Mouse (Mus musculus): ENCODE measurements at regions not wholly inside any gene's neighbourhood (a gene's known extent, or its start where the extent isn't known, plus 50 kb on each side); places are given as distances from the start of the nearest gene placed in this dataset.

DNA sequence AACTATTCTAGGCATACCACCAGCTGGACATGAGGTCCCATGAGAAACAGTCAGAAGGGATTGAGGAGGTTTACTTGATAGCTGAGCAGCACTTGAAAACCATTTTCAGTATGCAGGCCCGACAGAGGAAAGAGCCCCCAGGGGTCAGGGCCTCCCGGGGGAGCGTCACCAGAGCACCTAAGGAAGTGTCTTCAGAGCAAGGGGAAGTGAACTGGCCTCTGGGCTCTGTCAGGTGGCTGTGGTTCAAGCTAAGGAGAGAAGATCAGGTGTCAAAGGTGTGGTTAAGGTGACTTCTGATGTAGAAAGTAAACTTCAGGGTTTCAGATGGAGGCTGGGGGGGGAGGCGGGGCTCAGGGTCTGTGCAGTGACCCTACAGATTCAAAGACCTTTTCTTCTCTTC lies 57.3 kb downstream of the Bhlhe40 start:
- in situ Hi-C loops (cut with MboI), result loop anchor here (25.0 kb wide), 1 partner anchor 530 kb away; the partner anchor contains the start of gene Sumf1

DNA sequence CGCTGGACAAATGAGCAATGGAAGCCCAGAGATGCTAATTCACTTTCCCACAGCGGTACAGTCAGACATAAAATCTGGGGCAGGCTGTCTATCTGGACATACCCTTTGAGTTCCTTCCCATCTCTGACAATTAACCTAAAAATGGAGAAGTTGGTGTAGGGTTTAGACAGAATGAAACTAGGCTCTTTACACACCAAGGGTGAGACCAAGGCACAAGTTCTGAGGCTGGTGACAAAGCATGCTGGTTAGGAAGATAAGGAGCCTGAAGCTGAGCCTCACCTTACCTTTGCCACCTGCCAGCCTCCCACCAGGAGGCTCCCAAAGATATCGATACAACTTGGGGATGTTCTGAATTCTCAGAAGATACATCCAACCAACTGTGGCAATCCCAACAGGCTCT lies 58.5 kb downstream of the Bhlhe40 start:
- in situ Hi-C loops (cut with MboI), result loop anchor here (25.0 kb wide), 1 partner anchor 532 kb away; the partner anchor contains the start of gene Sumf1

GRCm38 (mm10) chr6:108719977-108720376 lies 59.5 kb downstream of the Bhlhe40 start:
- in situ Hi-C loops (cut with MboI), result loop anchor here (25.0 kb wide), 1 partner anchor 533 kb away; the partner anchor contains the start of gene Sumf1

- in situ Hi-C loops (cut with MboI), result loop anchor here (25.0 kb wide), 1 partner anchor 534 kb away; the partner anchor contains the start of gene Sumf1
Observed at GRCm38 (mm10) chr6:108720978-108721377, 60.5 kb downstream of the Bhlhe40 start.

DNA sequence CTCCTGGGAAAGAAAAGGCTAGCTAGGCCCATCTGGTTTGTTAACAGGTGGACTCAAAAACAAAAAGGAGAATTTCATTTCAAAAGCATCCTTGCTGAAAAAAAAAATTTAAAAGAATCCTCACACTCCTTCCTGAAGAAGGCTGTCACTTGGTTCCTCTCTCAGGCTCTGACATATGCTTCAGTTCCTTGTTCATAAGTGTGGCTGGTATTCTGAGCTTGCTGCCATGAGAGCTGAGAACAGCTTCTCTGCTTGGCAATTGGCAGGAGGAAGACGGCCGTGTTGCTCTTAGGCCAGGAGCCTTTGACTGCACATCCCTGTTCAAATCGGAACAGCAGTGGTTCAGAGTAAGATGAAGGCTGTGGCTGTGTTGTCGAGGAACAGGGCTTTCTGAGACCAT lies 61.1 kb downstream of the Bhlhe40 start:
- in situ Hi-C loops (cut with MboI), result loop anchor here (25.0 kb wide), 1 partner anchor 534 kb away; the partner anchor contains the start of gene Sumf1

GRCm38 (mm10) chr6:108723236-108723635 lies 59.7 kb upstream of the Arl8b start:
- in situ Hi-C loops (cut with MboI), result loop anchor here (25.0 kb wide), 1 partner anchor 536 kb away; the partner anchor contains the start of gene Sumf1

DNA sequence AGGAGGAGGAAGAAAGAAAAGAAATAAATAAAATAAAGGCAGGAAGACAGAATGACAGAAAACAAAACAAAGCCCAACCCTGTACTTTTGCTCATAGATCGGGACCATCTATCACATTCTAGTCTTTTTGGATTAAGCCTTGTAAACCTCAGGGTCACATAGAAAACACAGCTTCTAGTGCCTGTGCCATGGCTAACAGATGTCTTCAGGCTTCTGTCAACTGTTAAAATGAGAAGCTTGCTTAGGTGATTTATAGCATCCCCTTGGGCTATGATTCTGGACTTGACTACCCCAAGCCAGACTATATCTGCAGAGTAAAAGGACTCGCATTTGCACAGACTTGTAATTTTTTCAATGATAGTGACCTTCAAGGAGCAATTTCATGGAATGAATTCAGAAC lies 59.1 kb upstream of the Arl8b start:
- in situ Hi-C loops (cut with MboI), result loop anchor here (25.0 kb wide), 1 partner anchor 536 kb away; the partner anchor contains the start of gene Sumf1

DNA sequence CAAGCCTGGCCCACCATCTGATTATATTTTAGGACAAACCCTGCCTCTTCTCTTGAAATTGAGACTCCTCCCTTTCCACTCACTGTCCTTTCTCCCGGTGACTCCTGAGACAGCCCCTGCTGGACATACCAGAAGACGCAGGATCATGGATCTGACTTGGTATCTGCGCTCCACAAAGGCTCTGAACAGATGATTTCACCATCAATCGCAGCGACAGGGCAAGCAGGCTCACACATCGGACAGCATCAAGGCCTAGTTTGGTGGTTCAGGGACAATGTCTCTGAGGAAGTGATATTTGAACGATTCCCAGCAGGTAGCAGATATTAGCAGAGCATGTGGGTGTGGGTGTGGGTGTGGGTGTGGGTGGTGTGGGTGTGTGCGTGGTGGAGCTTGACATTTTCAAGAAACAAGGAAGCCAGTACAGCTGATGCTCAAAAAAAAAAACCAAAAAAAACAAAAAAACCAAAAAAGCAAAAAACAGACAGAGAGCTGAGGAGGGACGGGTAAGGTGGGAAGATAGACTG lies 51.7 kb upstream of the Arl8b start:
- in situ Hi-C loops (cut with MboI), result no loop called here

Data from mature B cell (primary cell).